Mouse (Mus musculus) limb, embryonic 14.5 days (tissue): ENCODE measurements around the gene 6030468B19Rik. TPM values are rescaled to one million over a fixed set of nuclear protein-coding genes. Genes with fewer than 3 reads are reported as not detected.
A peak's percentile ranks its signal among the peaks of the same experiment; 100 is the strongest.

ENCODE experiments used
- ATAC-seq: fragments of 200-750 bp; cut with Nextera tagmentation; 2 replicates; pipeline ENCODE4 v1.8.0; 2017; ENCODE audit warnings: low read depth, moderate number of reproducible peaks, moderate TSS enrichment; ENCODE audit not compliant: low FRiP score
- DNase-seq: peaks from one replicate; pipeline ENCODE4 v3.0.0-alpha.2; 2015; ENCODE audit warnings: low spot score
- H3K27ac ChIP-seq: fragments of 300-500 bp; sonication (generic); replicated peaks from 2 replicates; pipeline ENCODE4 v1.5.1; 2014; ENCODE audit warnings: low read depth, mild to moderate bottlenecking, low read length, moderate library complexity, mixed read lengths
- H3K27me3 ChIP-seq: fragments of 300-500 bp; sonication (generic); 2 replicates; pipeline ENCODE4 v1.6.1; 2014; ENCODE audit warnings: low read length, mixed read lengths; ENCODE audit not compliant: control insufficient read depth, insufficient read depth
- H3K36me3 ChIP-seq: fragments of 300-500 bp; sonication (generic); 2 replicates; pipeline ENCODE4 v1.6.1; 2014; ENCODE audit warnings: mild to moderate bottlenecking, low read length, moderate library complexity, mixed read lengths; ENCODE audit not compliant: control insufficient read depth, insufficient read depth
- H3K4me1 ChIP-seq: fragments of 300-500 bp; sonication (generic); 2 replicates; pipeline ENCODE4 v1.6.1; 2014; ENCODE audit warnings: antibody characterized with exemption, low read length, mixed read lengths; ENCODE audit not compliant: control insufficient read depth, insufficient read depth
- H3K4me2 ChIP-seq: fragments of 300-500 bp; sonication (generic); replicated peaks from 2 replicates; pipeline ENCODE4 v1.6.1; 2014; ENCODE audit warnings: low read depth, mild to moderate bottlenecking, low read length, moderate library complexity; ENCODE audit not compliant: severe bottlenecking
- H3K4me3 ChIP-seq: fragments of 300-500 bp; sonication (generic); replicated peaks from 2 replicates; pipeline ENCODE4 v1.5.1; 2014; ENCODE audit warnings: low read length
- H3K9ac ChIP-seq: fragments of 300-500 bp; sonication (generic); 2 replicates; pipeline ENCODE4 v1.6.1; 2014; ENCODE audit warnings: mild to moderate bottlenecking, low read depth, low read length, moderate library complexity; ENCODE audit not compliant: severe bottlenecking
- H3K9me3 ChIP-seq: fragments of 300-500 bp; sonication (generic); 2 replicates; pipeline ENCODE4 v1.6.1; 2016; ENCODE audit warnings: low read length; ENCODE audit not compliant: control insufficient read depth
- POLR2A ChIP-seq: fragments of 200-500 bp; IDR thresholded peaks from 2 replicates; pipeline ENCODE4 v1.8.0; 2012; ENCODE audit warnings: inconsistent platforms, mild to moderate bottlenecking, moderate library complexity, borderline replicate concordance; ENCODE audit not compliant: insufficient read depth, insufficient read length; ENCODE audit errors: extremely low read depth
- WGBS: fragments of 180-500 bp; shearing (Covaris S2); extraction: QIAGEN DNeasy Blood & Tissue Kit; methylation state at CpG from one replicate; pipeline ENCODE4 v1.1.7; 2014; 5-methylcytosine and 5-hydroxymethylcytosine counted together
- polyA plus RNA-seq, 2 experiments: library from polyadenylated mRNA; depleted of rRNA in 1 of 2; stranded (reverse) in 1 of 2; unstranded in 1 of 2; fragments of >200 nt; fragmentation: Nextera tagmentation in 1 of 2; extraction: Ambion mirVana in 1 of 2; gene quantifications; 2 replicates each; pipeline versions ENCODE4 v1.2.1 to v1.2.3; 2012 to 2014

6030468B19Rik gene
- 0.11 and 0.41 TPM in 2 replicates for polyA plus RNA-seq (2012; rRNA removed)
- polyA plus RNA-seq (2014; fragmentation: Nextera tagmentation; extraction: Ambion mirVana): not detected in 2 replicates

GRCm38 (mm10) chr11:117797511-117798159, at the start of gene 6030468B19Rik:
TSS of gene 6030468B19Rik (plus strand) at chr11:117797660.
- WGBS: 48% methylated on average over 9 of the region's 9 CpGs
- no peak within 1 kb of the TSS for H3K9ac ChIP-seq

GRCm38 (mm10) chr11:117748628-117749027, 48.8 kb upstream of the 6030468B19Rik start:
- H3K4me1 ChIP-seq: no peaks in the 10 kb centered on the region
- no peak overlapping the region for H3K27ac ChIP-seq
- H3K36me3 ChIP-seq: peaks cover 96% of the 10 kb centered on the region
- H3K27me3 ChIP-seq: no peaks in the 10 kb centered on the region
- H3K9ac ChIP-seq: no peak overlapping the region
- H3K9me3 ChIP-seq: no peaks in the 10 kb centered on the region
- no peak overlapping the region for H3K4me2 ChIP-seq
- ATAC-seq (0 out of 2 replicates have a peak, but pooled peaks have one; percentile 34), DNase-seq (no peak)
- no peak overlapping the region for H3K4me3 ChIP-seq
- no peak for TF ChIP-seq POLR2A
- WGBS: 73% methylated on average over 4 of the region's 4 CpGs

More at GRCm38 (mm10) chr11:117797511-117798159, at the start of gene 6030468B19Rik:
- Histone ChIP-seq H3K27me3 (no peaks in the 10 kb centered on the region), H3K36me3 (no peaks in the 10 kb centered on the region), H3K9me3 (no peaks in the 10 kb centered on the region), H3K4me1 (peaks cover 2% of the 10 kb centered on the region), H3K4me3 (no peak within 1 kb of the TSS), H3K4me2 (no peak within 1 kb of the TSS), H3K27ac (no peak within 1 kb of the TSS)
- DNase-seq: no peak
- peak; percentile 41; the same call in 1 of the 2 replicates for ATAC-seq
- no peak for TF ChIP-seq POLR2A

- no peak overlapping the region for H3K4me2 ChIP-seq
- peaks cover 98% of the 10 kb centered on the region for H3K36me3 ChIP-seq
- H3K4me3 ChIP-seq: no peak overlapping the region
- no peak; the same call in 1 of the 2 replicates for ATAC-seq
- TF ChIP-seq POLR2A: no peak
- H3K9me3 ChIP-seq: no peaks in the 10 kb centered on the region
- no peak for DNase-seq
- H3K27ac ChIP-seq: no peak overlapping the region
- no peaks in the 10 kb centered on the region for H3K4me1 ChIP-seq
- 87% methylated on average over 10 of the region's 10 CpGs for WGBS
- no peaks in the 10 kb centered on the region for H3K27me3 ChIP-seq
- H3K9ac ChIP-seq: no peak overlapping the region
These were observed 48.0 kb upstream of the 6030468B19Rik start for GRCm38 (mm10) chr11:117749414-117749813.

GRCm38 (mm10) chr11:117751544-117751943, 45.9 kb upstream of the 6030468B19Rik start:
- Histone ChIP-seq H3K27ac (no peak overlapping the region), H3K4me2 (no peak overlapping the region), H3K9ac (no peak overlapping the region), H3K9me3 (no peaks in the 10 kb centered on the region), H3K4me3 (no peak overlapping the region), H3K4me1 (no peaks in the 10 kb centered on the region), H3K27me3 (no peaks in the 10 kb centered on the region), H3K36me3 (peaks cover 98% of the 10 kb centered on the region)
- WGBS: 87% methylated on average over 6 of the region's 6 CpGs
- TF ChIP-seq POLR2A: no peak
- no peak for ATAC-seq
- no peak for DNase-seq

- H3K27me3 ChIP-seq: no peaks in the 10 kb centered on the region
- ATAC-seq: no peak
These were observed 41.6 kb upstream of the 6030468B19Rik start for GRCm38 (mm10) chr11:117755891-117756290.

More at GRCm38 (mm10) chr11:117755891-117756290, 41.6 kb upstream of the 6030468B19Rik start:
- no peaks in the 10 kb centered on the region for H3K9me3 ChIP-seq
- H3K4me1 ChIP-seq: no peaks in the 10 kb centered on the region
- no peak for TF ChIP-seq POLR2A
- H3K36me3 ChIP-seq: peaks cover 96% of the 10 kb centered on the region
- H3K27ac ChIP-seq: no peak overlapping the region
- WGBS: 95% methylated on average over 7 of the region's 7 CpGs
- H3K4me3 ChIP-seq: no peak overlapping the region
- H3K4me2 ChIP-seq: no peak overlapping the region
- DNase-seq: no peak
- no peak overlapping the region for H3K9ac ChIP-seq
